Mouse (Mus musculus) frontal cortex, adult (tissue): ENCODE measurements around the gene Ovol1.

ENCODE experiments used
- ATAC-seq: cut with Nextera tagmentation; 2 replicates; pipeline ENCODE4 v1.9.2; 2017; ENCODE audit warnings: mild to moderate bottlenecking, moderate library complexity, mixed read lengths; ENCODE audit not compliant: low TSS enrichment

The Ovol1 gene

DNA sequence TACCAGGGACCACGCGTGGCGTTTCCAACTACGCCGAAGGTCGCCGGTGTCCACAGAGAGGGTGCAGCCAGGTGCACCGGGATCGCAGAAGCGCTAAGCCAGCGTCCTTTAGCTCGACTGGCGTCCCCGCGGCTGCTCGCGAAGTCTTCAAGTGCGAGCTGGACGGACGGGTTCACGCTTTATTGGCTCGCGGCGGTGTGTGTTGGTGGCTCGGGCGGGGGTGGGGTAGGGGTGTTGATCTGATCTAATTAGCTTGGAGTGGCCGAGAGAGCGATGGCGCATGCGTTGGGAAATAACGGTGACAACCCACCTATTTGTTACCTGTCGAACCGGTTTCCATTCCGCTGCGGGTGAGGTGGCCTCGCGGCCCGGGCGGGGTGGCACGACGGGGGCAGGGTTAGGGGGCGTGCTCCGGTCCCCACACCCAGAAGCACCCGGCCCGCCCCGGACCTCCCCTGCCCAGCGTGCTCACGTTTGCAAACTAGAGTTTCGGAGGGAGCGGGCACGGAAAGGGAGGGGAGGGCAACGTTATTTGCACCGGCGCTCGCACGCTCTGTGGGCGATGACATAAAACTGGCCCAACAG is at the start of gene Ovol1:
Gene Ovol1, minus strand, starts transcription at position 190 of the 585 bp plus-strand sequence.
- no peak for ATAC-seq

- ATAC-seq, result peak; percentile 92
Measured at GRCm38 (mm10) chr19:5609547-5610404, 49.3 kb upstream of the Ovol1 start, which contains the start of gene Kat5. Kat5 (minus strand) TSS chr19:5610237.

- ATAC-seq, result no peak
Measured at GRCm38 (mm10) chr19:5609171-5609546, 48.7 kb upstream of the Ovol1 start.

DNA sequence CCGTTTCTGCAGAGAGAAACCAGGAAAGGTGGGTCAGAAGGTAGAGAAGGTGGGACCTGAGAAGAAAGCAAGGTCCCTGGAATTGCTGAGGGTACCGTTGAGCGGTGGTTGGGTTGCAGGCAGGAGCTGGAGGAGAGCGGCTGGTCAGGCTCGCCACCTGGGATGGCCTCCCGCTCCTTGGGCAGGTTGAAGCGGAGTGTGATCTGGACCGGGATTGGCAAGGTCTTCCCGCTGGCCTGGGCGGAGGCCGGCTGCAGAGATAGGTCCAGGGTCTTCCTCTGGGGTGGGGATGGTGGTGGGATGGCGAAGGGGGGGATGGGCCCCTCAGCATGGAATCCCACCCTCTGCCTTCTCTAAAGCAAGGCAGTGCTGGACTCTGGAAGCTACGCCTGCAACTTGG is 48.3 kb upstream of the Ovol1 start:
- no peak for ATAC-seq

GRCm38 (mm10) chr19:5607705-5608410 is 47.4 kb upstream of the Ovol1 start:
- ATAC-seq, result no peak

DNA sequence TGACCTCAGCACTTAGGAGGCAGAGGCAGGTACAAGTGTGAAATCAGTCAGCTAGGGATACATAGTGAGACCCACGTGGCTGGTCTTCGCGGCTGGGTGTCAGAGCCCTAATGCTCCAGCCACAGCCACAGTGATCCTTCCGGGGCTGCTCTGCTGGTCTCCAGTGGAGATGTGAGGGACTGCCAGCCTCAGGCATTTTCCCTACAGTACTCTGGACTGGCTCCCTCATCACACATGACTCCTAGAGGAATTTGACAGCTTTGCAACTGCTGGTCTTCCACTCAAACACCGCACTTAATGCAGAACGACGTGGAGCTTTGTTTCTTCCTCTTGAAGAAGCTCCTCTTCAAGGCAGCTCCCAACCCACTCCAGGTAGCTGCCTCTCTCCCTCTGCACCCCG is 45.8 kb upstream of the Ovol1 start:
- ATAC-seq, result no peak

DNA sequence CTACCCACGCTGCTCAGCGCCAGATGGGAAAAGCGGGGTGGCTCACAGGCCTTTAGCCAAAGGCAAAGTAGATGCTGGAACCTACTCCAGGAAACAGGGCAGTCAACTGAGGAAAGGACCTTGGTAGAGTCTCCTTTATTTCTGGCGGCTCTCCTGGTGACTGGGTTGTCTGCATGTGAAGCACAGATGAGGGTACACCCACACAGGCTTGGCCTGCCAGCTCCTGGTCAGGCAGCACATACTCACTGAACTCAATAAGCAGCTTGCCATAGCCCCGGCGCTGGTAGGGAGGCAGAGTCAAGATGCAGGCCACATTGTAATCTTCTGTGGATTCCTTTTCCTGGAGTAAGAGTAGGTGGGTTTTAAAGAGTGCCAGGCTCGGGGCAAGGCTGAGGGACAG is 44.7 kb upstream of the Ovol1 start:
- ATAC-seq, result no peak

DNA sequence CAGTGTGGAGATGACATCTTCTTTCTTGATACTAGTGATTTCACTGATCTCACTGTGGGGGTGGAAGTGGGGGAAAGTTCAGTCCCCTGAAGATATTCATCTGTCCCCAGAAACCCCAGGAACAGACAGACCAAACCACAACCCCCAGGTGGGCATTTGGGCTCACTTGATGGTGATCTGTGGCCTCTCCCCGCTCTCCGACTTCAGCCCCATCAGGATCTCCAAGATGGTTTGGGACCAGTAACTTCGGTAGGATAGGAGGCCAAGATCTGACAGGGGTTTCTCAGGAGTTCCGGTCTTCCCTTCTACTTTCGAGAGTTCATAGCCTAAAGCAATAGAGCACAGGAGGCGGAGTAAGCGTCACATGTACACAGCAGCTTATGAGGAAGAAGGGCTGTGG is 43.2 kb upstream of the Ovol1 start:
- no peak for ATAC-seq

- peak; percentile 97 for ATAC-seq
Measured at GRCm38 (mm10) chr19:5601752-5602541, 41.5 kb upstream of the Ovol1 start, which contains the start of gene Rnaseh2c. Rnaseh2c (plus strand) TSS chr19:5601873.

- no peak for ATAC-seq
Measured at GRCm38 (mm10) chr19:5599224-5599623, 38.8 kb upstream of the Ovol1 start.

DNA sequence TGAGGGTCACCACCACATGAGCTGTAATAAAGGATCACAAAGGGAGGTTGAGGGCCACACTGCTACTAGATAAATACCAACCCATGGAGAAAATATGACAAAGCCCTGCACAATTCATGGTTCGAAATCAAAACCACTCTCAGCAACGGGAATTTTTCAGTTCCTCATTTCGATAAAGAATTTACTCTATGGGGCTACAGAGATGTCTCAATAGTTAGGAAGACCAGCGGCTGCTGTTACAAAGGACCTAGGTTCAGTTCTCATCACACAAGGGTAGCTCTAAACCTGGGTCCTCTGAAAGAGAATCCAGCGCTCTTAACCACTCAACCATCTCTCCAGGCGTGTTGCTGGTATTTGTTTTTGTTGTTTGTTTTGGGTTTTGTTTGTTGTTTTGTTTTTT is 31.4 kb upstream of the Ovol1 start:
- ATAC-seq, result no peak

DNA sequence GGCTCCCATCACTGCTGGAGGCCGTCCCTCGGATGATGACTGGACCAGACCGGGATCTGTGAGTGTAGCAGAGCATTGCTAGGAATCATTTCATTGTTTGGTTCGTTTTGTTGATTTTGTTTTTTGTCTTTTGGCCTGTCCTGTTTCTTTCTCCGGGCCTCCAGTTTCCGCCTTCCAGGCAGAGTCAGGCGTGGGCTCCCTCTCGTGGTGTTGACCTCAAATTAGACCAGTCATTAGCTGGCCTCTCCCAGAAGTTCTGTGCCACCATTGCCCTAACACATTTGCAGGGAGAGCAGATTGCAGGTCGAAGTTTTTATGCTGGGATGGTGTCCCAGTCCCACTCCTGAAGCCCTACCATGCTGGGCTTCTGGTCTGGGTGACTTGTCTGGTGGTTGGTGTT is 28.7 kb upstream of the Ovol1 start:
- no peak for ATAC-seq

GRCm38 (mm10) chr19:5581995-5582394 is 21.5 kb upstream of the Ovol1 start:
- no peak for ATAC-seq

- no peak for ATAC-seq
Measured at GRCm38 (mm10) chr19:5580776-5581175, 20.3 kb upstream of the Ovol1 start.

DNA sequence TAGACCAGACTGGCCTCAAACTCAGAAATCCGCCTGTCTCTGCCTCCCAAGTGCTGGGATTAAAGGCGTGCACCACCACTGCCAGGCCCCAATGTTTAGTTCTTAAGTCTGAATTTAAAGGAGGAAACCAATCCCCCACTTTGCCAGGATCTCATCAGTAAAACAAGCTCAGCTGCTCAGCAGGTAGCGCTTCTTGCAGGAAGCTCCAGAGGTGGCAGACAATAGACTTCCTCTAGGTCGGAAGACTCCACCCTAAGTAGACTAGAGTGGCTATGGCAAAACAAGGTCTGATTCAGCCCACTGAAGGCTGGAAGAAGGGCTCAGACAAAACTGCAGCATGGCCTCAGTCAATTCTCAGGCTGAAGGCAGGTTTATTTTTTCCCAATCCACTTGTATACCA is 19.5 kb upstream of the Ovol1 start:
- ATAC-seq, result no peak

- ATAC-seq, result no peak
Measured at GRCm38 (mm10) chr19:5575336-5575735, 14.9 kb upstream of the Ovol1 start.

- peak; percentile 33; the same call in 1 of the 2 replicates for ATAC-seq
Measured at GRCm38 (mm10) chr19:5572331-5573125, 12.1 kb upstream of the Ovol1 start.

DNA sequence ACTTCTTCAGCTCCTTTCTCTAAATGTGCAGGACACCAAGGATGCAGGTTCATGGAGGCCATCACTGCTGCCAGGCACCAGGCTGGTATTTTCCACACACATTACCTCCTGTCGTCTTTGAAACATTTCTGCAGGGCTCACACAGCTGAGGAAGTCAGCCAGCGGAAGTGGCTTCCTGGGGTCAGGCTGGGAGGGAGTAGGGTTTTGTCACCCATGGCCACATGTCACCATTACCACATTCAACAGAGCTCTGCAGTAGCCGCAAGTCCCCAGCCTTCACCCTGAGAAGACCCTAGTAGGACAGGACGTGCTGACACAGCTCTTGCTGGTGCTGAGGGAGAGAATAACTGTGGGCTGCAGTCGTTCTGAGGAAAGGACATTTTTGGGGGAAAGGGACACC is 11.4 kb upstream of the Ovol1 start:
- no peak for ATAC-seq

GRCm38 (mm10) chr19:5570353-5571246 is 10.2 kb upstream of the Ovol1 start:
- ATAC-seq, result no peak

GRCm38 (mm10) chr19:5569521-5569920 is 9.1 kb upstream of the Ovol1 start:
- no peak for ATAC-seq
